Mouse (Mus musculus) heart, embryonic 13.5 days (tissue): ENCODE measurements around the gene Gldn. TPM values are rescaled to one million over a fixed set of nuclear protein-coding genes. Genes with fewer than 3 reads are reported as not detected.

Experiments
- polyA plus RNA-seq: library from polyadenylated mRNA; unstranded; fragments of >200 nt; fragmentation: Nextera tagmentation; extraction: Ambion mirVana; gene quantifications from 2 replicates; pipeline ENCODE4 v1.2.1, GENCODE M21; 2015

Gene Gldn
- polyA plus RNA-seq, 1 experiment from 2014 or later, result not detected

Other genes with a start within 250 kb of the Gldn start
- gene Tnfaip8l3, start 218.1 kb upstream of the Gldn start, polyA plus RNA-seq, result 0.25 and 0.37 TPM in 2 replicates
- gene Cyp19a1, start 18.4 kb upstream of the Gldn start, polyA plus RNA-seq, result not detected in 2 replicates
- 5.1 and 5.6 TPM in 2 replicates for gene Dmxl2, start 215.1 kb downstream of the Gldn start, polyA plus RNA-seq